Mouse (Mus musculus) myocyte (in vitro differentiated cells): ENCODE results near the gene Pard3.

Source experiments
- POLR2A ChIP-seq: IDR thresholded peaks from one replicate; pipeline ENCODE4 v1.6.1; 2011; ENCODE audit warnings: low read depth, mild to moderate bottlenecking, control low read depth, moderate library complexity; ENCODE audit not compliant: insufficient read length
- REST ChIP-seq: IDR thresholded peaks from one replicate; pipeline ENCODE4 v1.6.1; 2011; ENCODE audit warnings: mild to moderate bottlenecking, control low read depth, moderate library complexity; ENCODE audit not compliant: insufficient read depth, insufficient read length

DNA sequence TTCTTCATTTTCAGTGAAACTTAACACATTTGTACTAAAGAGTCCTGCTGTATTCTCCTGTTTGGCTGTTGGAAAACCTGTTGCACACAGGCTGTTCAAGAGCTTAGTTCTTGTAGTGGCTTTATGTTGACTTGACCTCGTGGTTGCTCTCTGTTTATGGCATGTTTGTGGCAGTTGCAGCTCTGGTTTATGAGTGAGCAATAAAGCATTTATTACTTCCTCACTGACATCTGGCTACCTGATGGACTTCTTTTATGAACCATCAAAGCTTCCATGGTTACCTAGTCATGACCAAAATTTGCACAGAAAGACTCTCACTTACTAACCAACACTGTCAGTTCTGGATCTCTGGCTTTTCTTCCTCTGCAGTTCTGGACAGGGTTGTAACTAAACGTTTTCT, 314.1 kb downstream of the Pard3 start:
- TF ChIP-seq POLR2A, result no peak
- no peak for TF ChIP-seq REST
